ENCODE assay signal across 8 mouse cellular contexts in the genomic region with DNA sequence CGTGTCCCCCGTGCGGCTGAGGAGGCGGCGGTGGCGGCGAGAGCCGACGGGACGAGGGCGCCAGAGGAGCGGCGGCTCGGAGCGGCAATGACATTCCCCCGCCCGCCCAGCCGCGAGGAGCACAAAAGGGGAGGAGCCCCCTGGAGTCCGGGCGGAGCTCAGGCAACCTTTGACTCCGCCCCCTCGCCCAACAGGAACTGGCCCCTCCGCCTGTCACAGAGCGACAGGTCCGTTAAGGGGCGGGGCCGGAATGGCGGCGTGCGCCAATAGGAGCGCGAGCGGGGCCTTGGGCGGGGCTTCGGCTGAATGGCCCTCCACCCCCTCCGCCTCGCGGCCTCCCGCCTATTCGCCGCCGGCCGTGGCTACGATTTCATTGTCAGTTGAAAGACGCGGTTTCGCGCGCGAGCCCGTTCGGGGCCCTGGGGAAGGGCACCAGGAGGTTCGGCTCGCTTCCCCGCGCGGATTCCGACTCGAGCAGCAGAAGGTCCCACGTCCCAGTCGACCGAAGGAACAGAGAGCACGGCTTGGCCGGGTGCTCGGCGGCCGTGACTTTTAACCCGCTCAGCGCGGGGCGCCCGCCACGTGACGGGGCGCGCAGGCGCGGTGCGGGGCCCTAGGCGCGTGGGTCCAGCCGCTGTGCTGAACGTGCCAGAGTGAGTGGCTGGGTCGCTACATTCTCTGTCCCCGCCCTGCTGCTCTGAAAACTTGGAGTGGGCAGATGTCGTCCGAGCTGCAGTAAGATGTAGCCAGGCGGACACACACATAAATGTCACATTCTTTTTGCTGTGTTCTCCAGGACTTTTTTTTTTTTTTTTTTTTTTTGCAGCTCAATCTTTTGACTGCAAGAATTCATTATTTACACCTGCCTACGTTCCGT. TPM values are rescaled to one million over a fixed set of nuclear protein-coding genes. Genes with fewer than 3 reads are reported as not detected.
DNase-seq lines count a peak whose midpoint lies in the region; ATAC-seq and TF ChIP-seq lines count a peak whose summit lies in the region.

TSS of gene Stt3b (minus strand) at position 76 of the 877 bp plus-strand sequence.

- peak; percentile 98 for DNase-seq in ES-E14 (ENCODE audit: low read depth, low spot score)
- peak; percentile 99 for DNase-seq in cerebellum, adult 11-12 months
- peak; percentile 100 for DNase-seq in heart, postnatal 25 days (ENCODE audit: low spot score)
- DNase-seq in layer of hippocampus, adult 18-20 months (ENCODE audit: low spot score in 2 of 2) = peak; percentile 100
- peak; percentile 100 for DNase-seq in lung, adult 2 months
- DNase-seq in thymus, adult 18-20 months = peak; percentile 100

- under 1% methylated on average over 88 of the region's 91 CpGs for WGBS in forebrain, embryonic 15.5 days
- under 1% methylated on average over 90 of the region's 91 CpGs for WGBS in lung, adult 2 months

- peaks cover 0 to 5% of the 10 kb centered on the region in 2 experiments; a peak in 3 of 4 replicates for H3K4me1 ChIP-seq in ES-E14 (ENCODE audit: control insufficient read depth in 2 of 2, insufficient read depth in 2 of 2, low read length in 2 of 2, poor library complexity in 1 of 2)
- peaks cover 35% of the 10 kb centered on the region for H3K4me1 ChIP-seq in forebrain, embryonic 15.5 days
- peaks cover 7% of the 10 kb centered on the region; the same call in 1 of the 2 replicates for H3K4me1 ChIP-seq in lung, adult 2 months (ENCODE audit: control insufficient read depth, insufficient read depth, low read length)

- in situ Hi-C loops in ES-E14 (cut with MboI; ENCODE audit: low sequenced_read_pairs in 2 of 2, unreplicated experiment in 2 of 2) = no loop called here

- H3K4me2 ChIP-seq in forebrain, embryonic 15.5 days (replicated peaks) = peak within 1 kb of the TSS; percentile 57

- H3K9ac ChIP-seq in ES-E14 (ENCODE audit: insufficient read depth, low read depth, low read length, poor library complexity, severe bottlenecking) = peak within 1 kb of the TSS; percentile 97
- H3K9ac ChIP-seq in forebrain, embryonic 15.5 days (replicated peaks) = peak within 1 kb of the TSS; percentile 94

- ATAC-seq in forebrain, embryonic 15.5 days (replicated peaks) = peak; percentile 92
- ATAC-seq in neutrophil, adult 5-6 weeks (ENCODE audit: extremely low read depth, insufficient number of reproducible peaks, low FRiP score, poor library complexity, severe bottlenecking) = peak; percentile 93

- peak; percentile 30; the same call in 1 of the 2 replicates for TF ChIP-seq POLR2A in lung, adult 2 months (IDR thresholded peaks at IDR 0.05; ENCODE audit: borderline replicate concordance, extremely low read depth, low read depth, low read length)

- intact Hi-C loops in heart, postnatal 25 days (cut with DNase I) = no loop called here

- no peaks in the 10 kb centered on the region for H3K9me3 ChIP-seq in ES-E14 (ENCODE audit: control insufficient read depth, insufficient read depth, low read depth, low read length)
- H3K9me3 ChIP-seq in forebrain, embryonic 15.5 days = no peaks in the 10 kb centered on the region

- no peaks in the 10 kb centered on the region for H3K36me3 ChIP-seq in ES-E14 (ENCODE audit: control insufficient read depth, insufficient read depth, low read length, poor library complexity, severe bottlenecking)
- H3K36me3 ChIP-seq in forebrain, embryonic 15.5 days = no peaks in the 10 kb centered on the region

- TF ChIP-seq CTCF in lung, adult 2 months (IDR thresholded peaks at IDR 0.05; ENCODE audit: insufficient read depth, low read length) = no peak

- H3K4me3 ChIP-seq in ES-E14 (ENCODE audit: insufficient read depth in 1 of 2, low read depth in 1 of 2, low read length in 2 of 2, poor library complexity in 1 of 2, severe bottlenecking in 1 of 2) = peak within 1 kb of the TSS; percentile 93 to 98
- H3K4me3 ChIP-seq in forebrain, embryonic 15.5 days = peak within 1 kb of the TSS; percentile 83
- H3K4me3 ChIP-seq in lung, adult 2 months (replicated peaks; ENCODE audit: extremely low read depth, low read depth, low read length) = peak within 1 kb of the TSS; percentile 87

- peak within 1 kb of the TSS; percentile 88 for H3K27ac ChIP-seq in ES-E14 (ENCODE audit: insufficient read depth, low read depth, low read length, poor library complexity, severe bottlenecking)
- peak within 1 kb of the TSS; percentile 99 for H3K27ac ChIP-seq in forebrain, embryonic 15.5 days (replicated peaks)

- H3K27me3 ChIP-seq in forebrain, embryonic 15.5 days = no peaks in the 10 kb centered on the region

TF ChIP-seq in ES-E14, 5 proteins besides CTCF, POLR2A, EP300 and RAD21:
- peak; percentile 33; the same call in 1 of the 2 replicates for TF ChIP-seq HCFC1 (IDR thresholded peaks at IDR 0.05; ENCODE audit: borderline replicate concordance, insufficient read depth, low read length)
- TF ChIP-seq MAFK (IDR thresholded peaks at IDR 0.05; ENCODE audit: insufficient read depth, low read depth, low read length) = no peak
- TF ChIP-seq ZNF384 (IDR thresholded peaks at IDR 0.05; ENCODE audit: low read depth, low read length) = peak; percentile 90
- TF ChIP-seq ZC3H11A (IDR thresholded peaks at IDR 0.05; ENCODE audit: borderline replicate concordance, low read depth, low read length) = no peak
- no peak for TF ChIP-seq CHD2 (IDR thresholded peaks at IDR 0.05; ENCODE audit: low read depth, low read length)

RNA-seq across cellular contexts. Expression of gene Stt3b, which starts in this region (rescaled TPM):
- total RNA-seq in ES-E14 (2012; rRNA removed) = 150 and 160 TPM in 2 replicates
- polyA plus RNA-seq in forebrain, embryonic 15.5 days (2015; fragmentation: Nextera tagmentation; extraction: Ambion mirVana) = 77.5 and 80.5 TPM in 2 replicates
- total RNA-seq in heart, postnatal 25 days (2021) = 10 to 100 TPM; 56.0 to 58.2 TPM
- 10 to 100 TPM; 79.2 to 81.0 TPM for total RNA-seq in layer of hippocampus, adult 18-20 months (2021)
- polyA plus RNA-seq in lung, adult 2 months (2012; rRNA removed) = 50.4 and 61.7 TPM in 2 replicates
- total RNA-seq in neutrophil, adult 5-6 weeks (2017) = 86.2 and 95.1 TPM in 2 replicates

Comparison
In these comparisons a context has a peak if more than half of its experiments do, and no peak if none do; other contexts are left out.
1. Peak in every context shown above with its lines: DNase-seq, ATAC-seq, H3K4me3 ChIP-seq and H3K27ac ChIP-seq.